Mouse (Mus musculus): Measurements from ENCODE around the gene Rhox2b.
"Not testable (repeated sequence)": the region's sequence is repeated elsewhere in the genome, so short reads cannot be mapped to it uniquely, and the experiment has no call there.

GRCm38 (mm10) chrX:37411767-37412166 lies at the start of gene Rhox2b:
- TF ChIP-seq CTCF, EP300 (IDR thresholded peaks at IDR 0.05; ENCODE audit: low read depth): not testable (repeated sequence)

Data from heart, postnatal 0 days (tissue).